Mouse (Mus musculus) midbrain, embryonic 15.5 days (tissue): ENCODE measurements around the gene Adarb1. TPM values are rescaled to one million over a fixed set of nuclear protein-coding genes. Genes with fewer than 3 reads are reported as not detected.
A peak's percentile ranks its signal among the peaks of the same experiment; 100 is the strongest.

Experiments used
- ATAC-seq: fragments of 200-750 bp; cut with Nextera tagmentation; replicated peaks from 2 replicates; pipeline ENCODE4 v1.8.0; 2017; ENCODE audit warnings: moderate TSS enrichment
- H3K27ac ChIP-seq: fragments of 300-500 bp; sonication (generic); 2 replicates; pipeline ENCODE4 v1.5.1; 2015; ENCODE audit warnings: mild to moderate bottlenecking, inconsistent platforms
- H3K27me3 ChIP-seq: fragments of 300-500 bp; sonication (generic); replicated peaks from 2 replicates; pipeline ENCODE4 v1.6.1; 2015; ENCODE audit warnings: inconsistent platforms
- H3K36me3 ChIP-seq: fragments of 300-500 bp; sonication (generic); replicated peaks from 2 replicates; pipeline ENCODE4 v1.6.1; 2015; ENCODE audit warnings: inconsistent platforms
- H3K4me1 ChIP-seq: fragments of 300-500 bp; sonication (generic); 2 replicates; pipeline ENCODE4 v1.6.1; 2015; ENCODE audit warnings: inconsistent platforms
- H3K4me2 ChIP-seq: fragments of 300-500 bp; sonication (generic); 2 replicates; pipeline ENCODE4 v1.6.1; 2015; ENCODE audit warnings: inconsistent platforms, mild to moderate bottlenecking, moderate library complexity
- H3K4me3 ChIP-seq: fragments of 300-500 bp; sonication (generic); 2 replicates; pipeline ENCODE4 v1.5.1; 2015; ENCODE audit warnings: mild to moderate bottlenecking, inconsistent platforms
- H3K9ac ChIP-seq: fragments of 300-500 bp; sonication (generic); 2 replicates; pipeline ENCODE4 v1.6.1; 2015; ENCODE audit warnings: mild to moderate bottlenecking, inconsistent platforms
- H3K9me3 ChIP-seq: fragments of 300-500 bp; sonication (generic); 2 replicates; pipeline ENCODE4 v1.6.1; 2016; ENCODE audit warnings: inconsistent platforms
- WGBS: fragments of 180-500 bp; shearing (Covaris S2); methylation state at CpG from one replicate; pipeline ENCODE4 v1.1.7; 2015; ENCODE audit warnings: mixed read lengths; 5-methylcytosine and 5-hydroxymethylcytosine counted together
- polyA plus RNA-seq: library from polyadenylated mRNA; unstranded; fragments of >200 nt; fragmentation: Nextera tagmentation; extraction: Ambion mirVana; gene quantifications from 2 replicates; pipeline ENCODE4 v1.2.1, GENCODE M21; 2015

Adarb1 gene
- polyA plus RNA-seq, 1 experiment from 2014 or later, result 18.2 TPM

DNA sequence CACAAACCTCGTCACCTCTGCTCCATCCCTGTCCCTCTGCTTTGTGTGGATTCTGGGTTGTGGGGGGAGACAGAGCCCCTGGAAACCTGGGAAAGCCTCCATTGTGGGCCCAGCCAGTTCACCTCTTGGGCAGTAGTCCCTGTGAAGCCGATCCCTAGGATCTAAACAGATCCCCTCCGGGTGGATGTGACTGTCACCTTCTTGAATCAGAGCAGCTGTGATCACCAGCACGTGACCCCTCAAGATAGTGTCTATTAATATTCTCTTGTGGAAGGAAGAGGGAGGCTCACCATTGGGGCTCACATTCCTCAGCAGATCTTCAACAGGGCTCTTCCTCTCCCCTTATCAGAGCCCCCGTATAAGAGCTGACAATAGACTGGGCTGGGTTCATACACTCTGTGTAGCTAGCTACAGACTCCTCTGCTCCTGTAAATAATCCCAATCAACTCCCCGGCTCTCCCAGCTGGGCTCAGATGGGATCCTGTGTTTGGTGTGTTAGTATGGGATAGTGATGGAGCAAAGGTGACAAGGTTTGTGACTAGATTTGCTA is 30.7 kb upstream of the Adarb1 start:
- H3K27me3 ChIP-seq, result no peaks in the 10 kb centered on the region
- WGBS, result 63% methylated on average over 6 of the region's 6 CpGs
- H3K4me1 ChIP-seq, result no peaks in the 10 kb centered on the region
- ATAC-seq, result no peak
- H3K9me3 ChIP-seq, result 0 out of 2 replicates have a peak, but pooled peaks cover 4% of the 10 kb centered on the region
- no peak overlapping the region for H3K9ac ChIP-seq
- no peak overlapping the region for H3K27ac ChIP-seq
- no peak overlapping the region for H3K4me3 ChIP-seq
- H3K4me2 ChIP-seq, result no peak overlapping the region
- H3K36me3 ChIP-seq, result no peaks in the 10 kb centered on the region

DNA sequence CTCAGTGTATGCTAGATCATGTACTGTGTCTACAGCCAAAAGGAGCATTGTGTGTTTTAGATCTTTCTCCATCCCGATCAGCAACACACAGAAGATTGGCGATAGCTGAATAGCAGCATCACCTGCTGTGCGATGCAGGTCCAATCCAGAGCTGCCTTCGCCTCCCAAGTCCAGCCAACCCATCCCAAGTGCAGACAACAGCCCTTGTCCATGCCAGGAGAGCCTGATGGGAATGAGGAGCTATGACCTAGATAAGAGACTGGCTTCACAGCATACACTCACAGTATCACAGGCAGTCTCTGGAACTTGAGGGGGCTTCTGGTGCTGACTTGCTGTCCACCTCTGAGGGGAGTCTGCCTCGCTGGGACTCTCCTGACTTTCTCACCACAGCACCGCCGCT is 30.1 kb upstream of the Adarb1 start:
- 0 out of 2 replicates have a peak, but pooled peaks cover 4% of the 10 kb centered on the region for H3K9me3 ChIP-seq
- H3K4me2 ChIP-seq, result no peak overlapping the region
- no peak overlapping the region for H3K27ac ChIP-seq
- ATAC-seq, result no peak
- 72% methylated on average over 7 of the region's 7 CpGs for WGBS
- H3K4me3 ChIP-seq, result no peak overlapping the region
- no peaks in the 10 kb centered on the region for H3K36me3 ChIP-seq
- H3K9ac ChIP-seq, result no peak overlapping the region
- H3K4me1 ChIP-seq, result no peaks in the 10 kb centered on the region
- no peaks in the 10 kb centered on the region for H3K27me3 ChIP-seq

DNA sequence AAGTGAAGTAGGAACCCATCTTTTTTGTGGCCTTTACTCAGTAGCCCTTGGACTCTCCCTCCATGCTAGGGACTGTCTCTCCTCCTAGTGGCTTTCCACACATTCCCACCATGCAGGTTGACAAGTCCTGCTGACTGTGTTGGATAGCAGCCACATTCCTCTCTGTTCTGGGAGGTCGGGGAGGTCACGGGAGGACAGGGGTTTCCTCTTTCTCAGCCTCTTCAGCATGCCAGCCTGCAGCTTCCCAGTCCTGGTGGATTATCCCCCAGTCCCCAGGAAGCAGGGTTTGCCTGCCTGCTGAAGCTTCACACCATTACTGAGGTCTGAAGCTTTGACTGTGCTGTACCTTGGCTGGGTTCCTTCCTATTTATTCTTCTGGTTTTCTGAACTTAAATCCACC is 29.7 kb upstream of the Adarb1 start:
- Histone ChIP-seq H3K27me3 (no peaks in the 10 kb centered on the region), H3K9ac (no peak overlapping the region), H3K27ac (no peak overlapping the region), H3K9me3 (0 out of 2 replicates have a peak, but pooled peaks cover 4% of the 10 kb centered on the region), H3K4me2 (no peak overlapping the region), H3K4me1 (no peaks in the 10 kb centered on the region), H3K36me3 (no peaks in the 10 kb centered on the region), H3K4me3 (no peak overlapping the region)
- 13% methylated on average over 2 of the region's 2 CpGs for WGBS
- ATAC-seq, result no peak

DNA sequence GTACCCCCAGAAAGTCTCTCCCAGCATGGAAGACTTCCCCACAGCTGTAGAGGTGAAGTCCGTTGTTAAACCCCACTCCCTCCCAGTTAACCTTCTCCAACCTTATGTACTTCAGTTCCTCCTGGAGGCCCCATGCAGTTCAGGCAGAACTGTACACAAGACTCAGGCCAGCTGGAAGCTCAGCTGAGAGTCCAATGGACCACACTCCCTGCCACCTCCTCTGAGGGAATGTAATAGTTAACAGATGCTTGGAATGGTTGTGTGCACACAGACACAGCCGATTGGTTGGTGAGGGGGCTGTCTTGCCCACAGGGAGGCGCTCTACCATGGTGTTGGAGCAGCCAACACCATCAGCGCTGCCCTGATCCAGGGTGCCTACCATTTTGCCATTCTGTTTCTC is 24.2 kb upstream of the Adarb1 start:
- no peak for ATAC-seq
- Histone ChIP-seq H3K36me3 (no peaks in the 10 kb centered on the region), H3K9ac (no peak overlapping the region), H3K4me2 (no peak overlapping the region), H3K4me1 (no peaks in the 10 kb centered on the region), H3K4me3 (no peak overlapping the region), H3K9me3 (0 out of 2 replicates have a peak, but pooled peaks cover 4% of the 10 kb centered on the region), H3K27me3 (no peaks in the 10 kb centered on the region), H3K27ac (no peak overlapping the region)
- 87% methylated on average over 4 of the region's 4 CpGs for WGBS

DNA sequence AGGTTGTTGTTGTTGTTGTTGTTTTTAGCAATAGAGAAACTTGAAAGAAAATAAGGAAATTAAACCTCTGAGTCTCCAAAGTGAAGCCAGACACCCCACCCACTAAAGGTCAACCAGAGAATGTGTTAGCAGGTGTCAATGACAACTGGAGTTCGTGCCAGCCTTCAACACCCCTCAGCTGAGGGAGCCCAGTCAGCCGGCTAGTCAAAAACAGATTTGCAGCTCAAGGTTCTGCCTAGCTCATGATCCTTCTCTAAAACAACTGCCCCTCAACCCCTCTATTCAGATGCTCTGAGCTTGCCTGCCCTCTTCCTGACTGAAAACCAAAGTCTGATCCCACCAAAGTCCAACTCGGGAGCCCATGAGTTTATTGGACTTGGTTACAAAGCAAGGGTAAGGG is 23.7 kb upstream of the Adarb1 start:
- H3K4me2 ChIP-seq, result no peak overlapping the region
- no peaks in the 10 kb centered on the region for H3K36me3 ChIP-seq
- no peak for ATAC-seq
- no peak overlapping the region for H3K27ac ChIP-seq
- H3K27me3 ChIP-seq, result no peaks in the 10 kb centered on the region
- WGBS, result 89% methylated on average over 3 of the region's 3 CpGs
- H3K4me3 ChIP-seq, result no peak overlapping the region
- H3K9me3 ChIP-seq, result 0 out of 2 replicates have a peak, but pooled peaks cover 4% of the 10 kb centered on the region
- H3K9ac ChIP-seq, result no peak overlapping the region
- H3K4me1 ChIP-seq, result no peaks in the 10 kb centered on the region

GRCm38 (mm10) chr10:77440841-77441755 is 23.0 kb upstream of the Adarb1 start:
- Histone ChIP-seq H3K9me3 (0 out of 2 replicates have a peak, but pooled peaks cover 4% of the 10 kb centered on the region), H3K9ac (no peak overlapping the region), H3K36me3 (no peaks in the 10 kb centered on the region), H3K4me1 (no peaks in the 10 kb centered on the region), H3K27ac (no peak overlapping the region), H3K4me3 (no peak overlapping the region), H3K27me3 (no peaks in the 10 kb centered on the region), H3K4me2 (no peak overlapping the region)
- 72% methylated on average over 19 of the region's 19 CpGs for WGBS
- ATAC-seq, result no peak

DNA sequence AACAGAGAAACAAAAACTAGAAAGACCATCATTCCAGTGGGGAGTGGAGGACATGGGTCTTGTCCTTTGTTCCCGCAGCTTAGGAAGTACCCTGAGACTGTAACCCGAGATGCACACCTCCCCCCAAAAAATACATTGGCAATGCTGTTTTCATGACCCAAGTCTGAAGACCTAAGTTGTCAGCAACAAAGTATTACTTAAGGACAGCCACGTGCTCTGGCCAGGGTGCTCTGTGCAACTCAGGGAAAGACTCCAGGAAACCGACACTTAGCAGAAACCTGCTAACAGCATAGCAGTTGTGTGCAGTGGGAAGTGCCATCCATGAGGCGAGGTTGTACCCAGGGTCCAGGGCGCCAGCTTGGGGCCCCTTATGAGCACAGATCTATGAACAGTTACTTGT is 22.2 kb upstream of the Adarb1 start:
- ATAC-seq, result no peak
- H3K4me3 ChIP-seq, result no peak overlapping the region
- 0 out of 2 replicates have a peak, but pooled peaks cover 4% of the 10 kb centered on the region for H3K9me3 ChIP-seq
- no peaks in the 10 kb centered on the region for H3K27me3 ChIP-seq
- H3K27ac ChIP-seq, result no peak overlapping the region
- H3K9ac ChIP-seq, result no peak overlapping the region
- 68% methylated on average over 6 of the region's 6 CpGs for WGBS
- H3K4me2 ChIP-seq, result no peak overlapping the region
- no peaks in the 10 kb centered on the region for H3K36me3 ChIP-seq
- H3K4me1 ChIP-seq, result no peaks in the 10 kb centered on the region

DNA sequence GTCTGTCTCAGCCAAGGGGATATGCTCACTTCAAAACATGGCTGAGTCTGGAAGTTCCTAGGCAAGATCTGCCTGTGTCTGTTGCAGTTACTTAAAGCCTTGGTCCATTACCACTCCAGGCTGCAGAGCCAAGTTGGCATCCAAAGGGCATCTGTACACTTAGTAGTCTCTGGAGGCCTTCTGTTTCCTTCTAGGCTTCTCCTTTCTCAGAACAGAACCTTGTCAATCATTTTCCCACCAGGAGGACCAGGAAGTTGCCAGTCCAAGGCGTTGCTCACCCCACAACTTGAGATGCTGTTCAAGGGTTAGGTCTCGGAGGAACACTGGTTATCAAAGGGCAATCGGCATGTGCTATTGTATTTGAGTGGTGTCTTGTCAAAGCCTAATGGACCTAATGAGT is 21.0 kb upstream of the Adarb1 start:
- Histone ChIP-seq H3K9me3 (no peaks in the 10 kb centered on the region), H3K27me3 (no peaks in the 10 kb centered on the region), H3K4me1 (0 out of 2 replicates have a peak, but pooled peaks cover 3% of the 10 kb centered on the region), H3K9ac (no peak overlapping the region), H3K4me3 (no peak overlapping the region), H3K36me3 (no peaks in the 10 kb centered on the region), H3K27ac (no peak overlapping the region), H3K4me2 (no peak overlapping the region)
- 81% methylated on average over 3 of the region's 3 CpGs for WGBS
- ATAC-seq, result no peak

DNA sequence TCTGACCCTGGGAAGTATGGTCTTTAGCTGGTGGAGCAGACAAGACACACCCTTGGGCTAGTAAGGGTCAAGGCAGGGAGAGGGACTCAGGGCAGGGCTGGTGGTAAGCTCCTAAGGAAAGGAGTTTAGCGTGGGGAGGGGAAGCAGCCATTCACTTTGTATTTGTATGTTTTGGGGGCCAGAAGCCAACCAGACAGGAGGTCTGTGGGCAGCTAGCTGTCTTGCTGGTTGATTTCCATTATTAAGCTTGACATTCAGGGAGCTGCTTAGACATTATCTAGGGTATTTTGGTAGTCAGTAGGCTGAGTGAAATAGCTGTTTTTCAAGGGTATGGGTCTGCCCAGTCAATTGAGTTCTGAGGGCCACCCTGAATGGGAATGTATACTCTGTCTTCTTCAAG is 20.0 kb upstream of the Adarb1 start:
- H3K4me1 ChIP-seq, result 0 out of 2 replicates have a peak, but pooled peaks cover 3% of the 10 kb centered on the region
- H3K36me3 ChIP-seq, result no peaks in the 10 kb centered on the region
- no peak overlapping the region for H3K4me2 ChIP-seq
- no peak overlapping the region for H3K27ac ChIP-seq
- H3K9ac ChIP-seq, result no peak overlapping the region
- H3K4me3 ChIP-seq, result no peak overlapping the region
- WGBS, result 70% methylated on average over 1 of the region's 1 CpGs
- no peak for ATAC-seq
- H3K9me3 ChIP-seq, result no peaks in the 10 kb centered on the region
- no peaks in the 10 kb centered on the region for H3K27me3 ChIP-seq

DNA sequence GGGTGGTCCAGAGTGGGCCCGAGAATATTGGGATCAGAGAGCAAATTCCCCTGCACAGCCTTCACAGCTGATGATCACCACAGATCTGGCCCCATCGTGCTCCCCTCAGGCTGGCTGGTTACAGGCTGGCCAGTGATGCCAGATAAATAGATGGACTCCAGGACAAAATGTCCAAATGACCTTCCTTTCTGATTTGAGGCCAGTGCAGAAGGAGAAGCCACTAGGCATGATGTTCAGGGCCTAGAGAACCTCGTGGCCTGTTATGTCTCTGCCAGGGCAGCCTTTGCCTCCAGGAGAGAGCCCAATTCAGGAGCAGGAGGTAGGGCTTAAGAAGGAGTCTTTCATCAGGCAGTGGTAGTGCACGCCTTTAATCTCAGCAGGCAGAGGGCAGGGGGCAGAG is 17.3 kb upstream of the Adarb1 start:
- Histone ChIP-seq H3K27me3 (no peaks in the 10 kb centered on the region), H3K36me3 (no peaks in the 10 kb centered on the region), H3K9ac (no peak overlapping the region), H3K4me2 (no peak overlapping the region), H3K27ac (no peak overlapping the region), H3K4me1 (0 out of 2 replicates have a peak, but pooled peaks cover 3% of the 10 kb centered on the region), H3K4me3 (no peak overlapping the region), H3K9me3 (no peaks in the 10 kb centered on the region)
- WGBS, result 57% methylated on average over 4 of the region's 4 CpGs
- ATAC-seq, result no peak

- H3K9me3 ChIP-seq, result no peaks in the 10 kb centered on the region
- H3K4me2 ChIP-seq, result 0 out of 2 replicates have a peak overlapping the region, but pooled peaks have one; percentile 15
- no peaks in the 10 kb centered on the region for H3K27me3 ChIP-seq
- no peak for ATAC-seq
- no peak overlapping the region for H3K9ac ChIP-seq
- no peak overlapping the region for H3K4me3 ChIP-seq
- H3K36me3 ChIP-seq, result no peaks in the 10 kb centered on the region
- no peak overlapping the region for H3K27ac ChIP-seq
- H3K4me1 ChIP-seq, result 0 out of 2 replicates have a peak, but pooled peaks cover 3% of the 10 kb centered on the region
- 66% methylated on average over 18 of the region's 18 CpGs for WGBS
Measured at GRCm38 (mm10) chr10:77434457-77435151, 16.5 kb upstream of the Adarb1 start.

- no peaks in the 10 kb centered on the region for H3K27me3 ChIP-seq
- H3K4me1 ChIP-seq, result 0 out of 2 replicates have a peak, but pooled peaks cover 3% of the 10 kb centered on the region
- H3K4me2 ChIP-seq, result 0 out of 2 replicates have a peak overlapping the region, but pooled peaks have one; percentile 15
- no peak overlapping the region for H3K4me3 ChIP-seq
- H3K27ac ChIP-seq, result no peak overlapping the region
- ATAC-seq, result no peak
- no peak overlapping the region for H3K9ac ChIP-seq
- H3K9me3 ChIP-seq, result no peaks in the 10 kb centered on the region
- WGBS, result 37% methylated on average over 4 of the region's 4 CpGs
- no peaks in the 10 kb centered on the region for H3K36me3 ChIP-seq
Measured at GRCm38 (mm10) chr10:77434076-77434456, 16.0 kb upstream of the Adarb1 start.
